Mouse (Mus musculus) liver, embryonic 13.5 days (tissue): ENCODE measurements around the gene Cntfr. TPM values are rescaled to one million over a fixed set of nuclear protein-coding genes. Genes with fewer than 3 reads are reported as not detected.
"Not testable (repeated sequence)": the region's sequence is repeated elsewhere in the genome, so short reads cannot be mapped to it uniquely, and the experiment has no call there.

Experiments used
- ATAC-seq: fragments of 200-750 bp; cut with Nextera tagmentation; 2 replicates; pipeline ENCODE4 v1.8.0; 2017; ENCODE audit warnings: low read depth, mild to moderate bottlenecking, moderate number of reproducible peaks, moderate library complexity
- DNase-seq: peaks from one replicate; pipeline ENCODE4 v3.0.0; 2022
- H3K27ac ChIP-seq: fragments of 300-500 bp; sonication (generic); 2 replicates; pipeline ENCODE4 v1.5.1; 2015; ENCODE audit warnings: moderate library complexity, mild to moderate bottlenecking, inconsistent platforms
- H3K27me3 ChIP-seq: fragments of 300-500 bp; sonication (generic); 2 replicates; pipeline ENCODE4 v1.6.1; 2015; ENCODE audit warnings: mild to moderate bottlenecking, inconsistent platforms
- H3K36me3 ChIP-seq: fragments of 300-500 bp; sonication (generic); 2 replicates; pipeline ENCODE4 v1.6.1; 2015; ENCODE audit warnings: mild to moderate bottlenecking, inconsistent platforms
- H3K4me1 ChIP-seq: fragments of 300-500 bp; sonication (generic); replicated peaks from 2 replicates; pipeline ENCODE4 v1.6.1; 2015; ENCODE audit warnings: inconsistent platforms
- H3K4me2 ChIP-seq: fragments of 300-500 bp; sonication (generic); 2 replicates; pipeline ENCODE4 v1.6.1; 2015; ENCODE audit warnings: inconsistent platforms, mild to moderate bottlenecking, moderate library complexity
- H3K4me3 ChIP-seq: fragments of 300-500 bp; sonication (generic); replicated peaks from 2 replicates; pipeline ENCODE4 v1.5.1; 2015; ENCODE audit warnings: mild to moderate bottlenecking, inconsistent platforms
- H3K9ac ChIP-seq: fragments of 300-500 bp; sonication (generic); 2 replicates; pipeline ENCODE4 v1.6.1; 2015; ENCODE audit warnings: mild to moderate bottlenecking, inconsistent platforms
- H3K9me3 ChIP-seq: fragments of 300-500 bp; sonication (generic); replicated peaks from 2 replicates; pipeline ENCODE4 v1.6.1; 2016; ENCODE audit warnings: inconsistent platforms
- WGBS: fragments of 180-500 bp; shearing (Covaris S2); methylation state at CpG from one replicate; pipeline ENCODE4 v1.1.7; 2015; ENCODE audit not compliant: insufficient replicate concordance; 5-methylcytosine and 5-hydroxymethylcytosine counted together
- polyA plus RNA-seq: library from polyadenylated mRNA; unstranded; fragments of >200 nt; fragmentation: Nextera tagmentation; extraction: Ambion mirVana; gene quantifications from 2 replicates; pipeline ENCODE4 v1.2.1, GENCODE M21; 2015

The Cntfr gene
- polyA plus RNA-seq, 1 experiment from 2014 or later, result 0.62 TPM

DNA sequence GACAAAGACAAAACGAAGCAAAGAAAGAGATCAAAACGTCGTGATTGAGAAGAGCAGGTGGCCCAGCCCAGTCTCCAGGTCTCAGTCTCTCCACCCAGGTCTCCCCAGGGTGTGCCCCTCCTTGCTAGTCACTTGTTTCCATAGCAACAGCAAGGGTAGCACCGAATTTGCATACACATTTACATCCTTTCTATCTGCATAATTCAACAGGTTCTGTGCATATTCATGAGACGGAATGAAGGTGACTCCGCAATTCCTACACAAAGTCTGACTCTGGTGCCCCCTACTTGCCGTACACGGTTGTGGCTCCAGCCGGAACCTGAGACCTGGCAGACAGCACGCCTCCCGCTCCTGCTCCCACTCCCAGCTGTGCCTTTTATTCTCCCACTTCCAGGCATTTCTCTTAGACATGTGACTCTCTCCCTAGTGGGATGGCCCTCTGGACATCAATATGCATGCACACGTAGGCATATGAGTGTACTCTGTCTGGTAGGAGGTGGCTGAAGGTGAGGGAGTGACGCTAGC, 10.2 kb upstream of the Cntfr start:
- Histone ChIP-seq H3K4me3 (no peak overlapping the region), H3K4me2 (no peak overlapping the region), H3K27ac (no peak overlapping the region), H3K4me1 (peaks cover 10% of the 10 kb centered on the region), H3K9me3 (no peaks in the 10 kb centered on the region), H3K27me3 (peaks cover 52% of the 10 kb centered on the region), H3K36me3 (peaks cover 4% of the 10 kb centered on the region), H3K9ac (no peak overlapping the region)
- ATAC-seq (peak; percentile 54), DNase-seq (peak; percentile 47)
- WGBS, result 6% methylated on average over 13 of the region's 13 CpGs

DNA sequence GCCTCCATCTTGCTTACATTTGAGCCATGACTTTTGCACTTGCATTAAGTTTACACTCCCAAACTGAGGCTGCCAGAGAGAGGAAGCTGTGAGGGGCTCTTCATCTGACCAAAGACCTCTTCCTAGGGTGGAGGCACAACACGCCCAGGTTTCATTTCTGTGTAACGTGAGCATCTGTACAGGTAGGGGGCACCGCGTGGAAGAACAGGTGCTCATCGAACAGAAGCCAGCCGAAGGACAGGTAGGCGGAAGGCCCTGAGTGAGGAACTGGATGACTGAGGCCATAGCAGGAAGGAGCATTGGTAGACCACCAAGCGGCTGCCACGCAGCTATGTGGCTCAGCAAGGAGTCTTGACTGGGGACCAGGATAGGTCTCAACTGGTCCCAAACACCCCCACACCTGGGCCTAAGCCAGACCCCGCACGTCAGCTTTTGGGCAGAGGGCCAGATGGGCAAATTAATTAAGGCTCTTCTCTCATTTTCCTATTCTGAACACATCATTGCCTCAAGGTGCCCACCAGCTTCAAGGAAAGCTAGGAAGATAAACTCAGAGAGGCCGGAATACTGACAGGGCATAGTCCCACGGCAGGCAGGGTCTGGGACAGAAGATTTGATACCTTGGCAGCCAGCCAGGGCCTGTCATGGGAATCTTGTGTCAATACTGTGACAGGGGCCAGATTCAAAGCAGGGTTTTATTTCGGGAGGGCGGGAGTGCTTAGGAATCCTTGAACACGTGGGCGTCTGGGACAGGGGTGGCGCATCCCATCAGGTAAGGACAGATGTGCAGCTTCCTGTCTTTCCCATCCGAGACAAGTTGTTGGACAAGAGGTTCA, 9.2 kb upstream of the Cntfr start:
- 61% methylated on average over 19 of the region's 19 CpGs for WGBS
- DNase-seq, result no peak
- Histone ChIP-seq H3K27me3 (peaks cover 52% of the 10 kb centered on the region), H3K9ac (no peak overlapping the region), H3K4me3 (no peak overlapping the region), H3K4me2 (no peak overlapping the region), H3K4me1 (peaks cover 1% of the 10 kb centered on the region; the same call in 1 of the 2 replicates), H3K36me3 (no peaks in the 10 kb centered on the region), H3K27ac (no peak overlapping the region), H3K9me3 (no peaks in the 10 kb centered on the region)
- no peak for ATAC-seq

DNA sequence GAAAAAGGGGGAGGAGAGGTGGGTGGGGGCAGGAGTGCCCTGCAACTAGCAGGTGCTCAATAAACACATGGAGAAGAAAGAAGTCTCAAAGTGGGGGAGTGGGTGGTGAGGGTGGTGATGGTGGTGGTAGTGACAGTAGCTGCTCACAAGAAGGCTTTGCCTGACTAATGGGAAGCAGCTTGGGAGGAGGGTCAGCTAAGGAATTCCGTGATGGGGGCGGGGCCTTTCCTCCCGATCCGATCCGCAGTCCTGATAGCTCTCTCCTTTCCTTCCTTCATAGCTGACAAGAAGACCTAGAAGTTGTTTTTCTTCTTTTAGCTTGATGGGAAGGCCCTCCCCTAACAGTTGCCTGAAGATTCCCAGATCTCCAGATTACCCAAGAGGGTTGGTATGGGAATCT, 7.8 kb upstream of the Cntfr start:
- Histone ChIP-seq H3K27me3 (peaks cover 52% of the 10 kb centered on the region), H3K4me3 (no peak overlapping the region), H3K4me1 (no peaks in the 10 kb centered on the region; the same call in 1 of the 2 replicates), H3K27ac (no peak overlapping the region), H3K36me3 (no peaks in the 10 kb centered on the region), H3K9me3 (no peaks in the 10 kb centered on the region), H3K9ac (no peak overlapping the region), H3K4me2 (no peak overlapping the region)
- no peak for ATAC-seq
- 8% methylated on average over 5 of the region's 5 CpGs for WGBS
- no peak for DNase-seq

GRCm38 (mm10) chr4:41702226-41702625, 5.3 kb upstream of the Cntfr start:
- ATAC-seq, H3K9me3 ChIP-seq, H3K4me1 ChIP-seq, H3K36me3 ChIP-seq, H3K4me3 ChIP-seq, H3K4me2 ChIP-seq, DNase-seq, H3K9ac ChIP-seq, H3K27ac ChIP-seq: not testable (repeated sequence)
- peaks cover 56% of the 10 kb centered on the region for H3K27me3 ChIP-seq
- 43% methylated on average over 2 of the region's 2 CpGs for WGBS

DNA sequence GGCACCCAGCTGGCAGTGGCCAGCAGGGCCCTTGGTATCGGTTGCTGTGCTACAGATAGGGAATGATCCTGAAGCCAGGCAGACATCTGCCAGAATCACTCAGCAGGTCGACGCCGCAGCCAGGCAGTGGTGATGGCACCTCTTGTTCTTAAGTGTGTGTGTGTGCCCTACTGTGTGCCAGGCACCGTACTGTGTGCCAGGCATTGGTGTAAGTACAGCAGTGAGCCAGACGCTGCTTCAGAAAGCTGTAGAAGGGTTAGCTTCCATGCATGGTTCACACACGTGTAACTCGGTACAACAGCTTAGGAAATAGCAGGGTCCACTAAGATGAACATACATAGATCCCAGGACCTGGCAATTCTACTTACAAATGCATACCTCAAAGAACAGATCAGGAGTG, 3.3 kb upstream of the Cntfr start:
- H3K4me2 ChIP-seq, DNase-seq, H3K27ac ChIP-seq, H3K4me3 ChIP-seq, H3K36me3 ChIP-seq, H3K9ac ChIP-seq, H3K9me3 ChIP-seq, H3K4me1 ChIP-seq, ATAC-seq: not testable (repeated sequence)
- peaks cover 50% of the 10 kb centered on the region for H3K27me3 ChIP-seq
- WGBS, result 71% methylated on average over 2 of the region's 8 CpGs

- ATAC-seq, H3K4me1 ChIP-seq, H3K4me2 ChIP-seq, H3K36me3 ChIP-seq, H3K9ac ChIP-seq, H3K4me3 ChIP-seq, H3K27ac ChIP-seq, H3K9me3 ChIP-seq, DNase-seq: not testable (repeated sequence)
- H3K27me3 ChIP-seq, result peaks cover 45% of the 10 kb centered on the region
- WGBS, result 65% methylated on average over 10 of the region's 10 CpGs
These were observed 2.9 kb upstream of the Cntfr start, which contains the start of gene Il11ra1 for GRCm38 (mm10) chr4:41699783-41700182. Il11ra1 (plus strand) TSS chr4:41699989.

DNA sequence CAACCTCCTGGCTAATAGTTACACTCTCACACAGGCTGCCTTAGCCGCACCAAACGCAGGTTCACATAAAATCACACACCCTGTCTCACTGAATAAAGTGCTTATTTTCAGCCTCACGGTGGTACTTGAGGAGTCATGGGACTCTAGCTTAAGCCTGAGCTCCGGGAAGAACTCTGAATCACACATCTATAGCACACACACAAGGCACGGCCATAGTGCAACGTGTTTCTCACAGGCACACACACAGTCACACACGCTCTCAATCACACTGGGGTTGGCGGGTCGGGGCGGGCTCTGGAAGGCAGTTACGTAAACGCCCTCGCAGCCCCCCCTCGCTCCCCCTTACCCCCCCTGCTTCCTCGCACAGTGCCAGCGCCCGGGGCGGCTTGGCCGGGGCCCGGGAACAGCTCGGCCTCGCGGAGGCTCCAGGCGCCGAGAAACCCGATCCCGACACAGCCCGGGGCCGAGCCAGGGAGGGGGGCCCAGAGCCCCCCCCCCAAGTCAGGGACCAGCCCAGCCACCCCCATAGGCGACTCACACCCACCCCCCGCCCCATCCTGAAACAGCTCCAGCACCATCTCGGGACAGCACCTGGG, 1.6 kb upstream of the Cntfr start:
- not testable (repeated sequence) for H3K4me1 ChIP-seq, H3K36me3 ChIP-seq, DNase-seq, H3K4me3 ChIP-seq, H3K9me3 ChIP-seq, H3K9ac ChIP-seq, H3K27ac ChIP-seq, H3K4me2 ChIP-seq, ATAC-seq
- WGBS, result 25% methylated on average over 25 of the region's 32 CpGs
- peaks cover 38% of the 10 kb centered on the region for H3K27me3 ChIP-seq

- H3K4me1 ChIP-seq, H3K9me3 ChIP-seq, H3K4me3 ChIP-seq, DNase-seq, ATAC-seq, H3K36me3 ChIP-seq, H3K27ac ChIP-seq, H3K4me2 ChIP-seq, H3K9ac ChIP-seq: not testable (repeated sequence)
- H3K27me3 ChIP-seq, result peaks cover 40% of the 10 kb centered on the region
- WGBS, result 4% methylated on average over 15 of the region's 15 CpGs
These were observed 437 bp downstream of the Cntfr start for GRCm38 (mm10) chr4:41696452-41696851.

DNA sequence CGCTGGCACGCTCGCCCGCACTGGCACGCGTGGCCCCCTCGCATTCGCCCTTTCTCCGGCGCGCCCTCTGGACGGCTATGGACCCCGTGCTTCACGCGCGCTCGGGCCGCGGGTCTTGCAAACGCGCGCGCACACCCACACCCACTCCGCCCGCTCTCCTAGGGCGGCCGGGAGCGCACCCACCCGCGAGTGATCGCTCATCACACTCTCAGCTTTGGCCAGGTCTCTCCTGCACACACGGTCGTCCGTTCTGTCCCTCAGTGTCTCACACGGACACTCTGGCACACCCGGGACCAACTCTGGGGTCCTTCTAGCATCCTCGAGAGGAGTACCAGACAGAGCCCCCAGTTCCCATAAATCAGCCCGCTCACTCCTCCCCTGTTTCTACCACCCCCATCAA, 1.1 kb downstream of the Cntfr start:
- ATAC-seq, H3K27ac ChIP-seq, H3K4me2 ChIP-seq, H3K4me3 ChIP-seq, H3K4me1 ChIP-seq, DNase-seq, H3K36me3 ChIP-seq, H3K9me3 ChIP-seq, H3K9ac ChIP-seq: not testable (repeated sequence)
- 3% methylated on average over 14 of the region's 38 CpGs for WGBS
- peaks cover 40% of the 10 kb centered on the region for H3K27me3 ChIP-seq

GRCm38 (mm10) chr4:41693511-41693910, 3.4 kb downstream of the Cntfr start:
- not testable (repeated sequence) for ATAC-seq, H3K4me2 ChIP-seq, H3K27ac ChIP-seq, H3K9me3 ChIP-seq, H3K4me1 ChIP-seq, H3K4me3 ChIP-seq, H3K36me3 ChIP-seq, H3K9ac ChIP-seq, DNase-seq
- 4% methylated on average over 4 of the region's 4 CpGs for WGBS
- peaks cover 36% of the 10 kb centered on the region for H3K27me3 ChIP-seq

DNA sequence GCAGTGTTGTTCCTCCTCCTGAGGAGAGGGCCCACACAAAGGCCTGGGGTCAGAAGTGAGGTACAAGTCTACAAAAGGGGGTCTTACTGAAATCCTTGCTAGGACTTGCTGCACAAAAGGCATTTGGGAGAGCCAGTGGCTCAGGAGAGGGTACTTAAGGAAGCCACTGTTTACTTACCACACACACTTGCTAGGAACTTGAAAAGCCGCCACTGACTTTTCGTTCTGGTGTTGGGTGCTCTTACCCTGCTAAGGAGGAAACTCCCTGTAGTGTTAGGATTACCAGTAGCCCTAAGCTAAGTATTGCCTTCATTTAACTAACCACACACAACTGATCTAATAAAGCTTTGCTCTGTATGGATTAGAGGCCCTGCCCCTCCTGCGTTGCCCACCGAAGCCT, 6.9 kb downstream of the Cntfr start:
- H3K9ac ChIP-seq, H3K9me3 ChIP-seq, H3K36me3 ChIP-seq, DNase-seq, H3K27ac ChIP-seq, H3K4me2 ChIP-seq, H3K4me3 ChIP-seq, H3K4me1 ChIP-seq, ATAC-seq: not testable (repeated sequence)
- peaks cover 20% of the 10 kb centered on the region for H3K27me3 ChIP-seq
- whole genome bisulfite sequencing, result no CpG with 5 or more reads among the region's 4 CpGs
